Mouse (Mus musculus): ENCODE data around the gene Bmx.

Bmx gene

GRCm38 (mm10) chrX:164173880-164174279, 84.1 kb downstream of the Bmx start:
- DNase-seq (ENCODE audit: low spot score), result no peak

GRCm38 (mm10) chrX:164171034-164171433, 87.0 kb downstream of the Bmx start:
- no peak for DNase-seq (ENCODE audit: low spot score)

- DNase-seq (ENCODE audit: low spot score), result no peak
These were observed 93.3 kb downstream of the Bmx start for GRCm38 (mm10) chrX:164164681-164165080.

- no peak for DNase-seq (ENCODE audit: low spot score)
These were observed 103.4 kb downstream of the Bmx start for GRCm38 (mm10) chrX:164154594-164154993.

GRCm38 (mm10) chrX:164153606-164154005, 104.4 kb downstream of the Bmx start:
- no peak for DNase-seq (ENCODE audit: low spot score)

GRCm38 (mm10) chrX:164152703-164153102, 105.3 kb downstream of the Bmx start:
- DNase-seq (ENCODE audit: low spot score), result no peak

- no peak for DNase-seq (ENCODE audit: low spot score)
These were observed 112.3 kb downstream of the Bmx start for GRCm38 (mm10) chrX:164145463-164146250.

Data from layer of hippocampus, adult 11-12 months (tissue).